Mouse (Mus musculus): Measurements from ENCODE around the gene Btbd35f1.

Btbd35f1 gene

GRCm38 (mm10) chrX:32559755-32560154 lies at the start of gene Btbd35f1:
Btbd35f1 (plus strand) TSS chrX:32560055.
- in situ Hi-C loops (cut with MboI, MseI), result loop anchor here in 1 of 2 experiments (10.0 kb wide), 1 partner anchor 275 kb away; no protein-coding TSS in a partner anchor

GRCm38 (mm10) chrX:32590878-32591542 lies 31.2 kb downstream of the Btbd35f1 start:
- in situ Hi-C loops (cut with MboI, MseI), result loop anchor here (10.0 to 25.0 kb wide), 17 partner anchors 286 to 1974 kb away; no protein-coding TSS in a partner anchor

- in situ Hi-C loops (cut with MboI, MseI), result loop anchor here (5.0 kb wide), 1 partner anchor 1389 kb away; no protein-coding TSS in a partner anchor
Observed at GRCm38 (mm10) chrX:32601008-32601407, 41.2 kb downstream of the Btbd35f1 start.

- in situ Hi-C loops (cut with MboI, MseI), result loop anchor here (5.0 kb wide), 1 partner anchor 1389 kb away; no protein-coding TSS in a partner anchor
Observed at GRCm38 (mm10) chrX:32601425-32601824, 41.6 kb downstream of the Btbd35f1 start.
